Mouse (Mus musculus) brain, adult 10 weeks (tissue): ENCODE data around the gene Gm20795. TPM values are rescaled to one million over a fixed set of nuclear protein-coding genes. Genes with fewer than 3 reads are reported as not detected.

Experiments
- polyA plus RNA-seq: library from polyadenylated mRNA; stranded (reverse); fragments of 350-450 nt; fragmentation: Illumina TruSeq; extraction: RNeasy Lipid Tissue Mini Kit (QIAGEN cat#74804); gene quantifications from one replicate; pipeline ENCODE4 v1.2.3, GENCODE M21; 2015; ENCODE audit warnings: low read depth, low replicate concordance

Gene Gm20795
- polyA plus RNA-seq = not detected

DNA sequence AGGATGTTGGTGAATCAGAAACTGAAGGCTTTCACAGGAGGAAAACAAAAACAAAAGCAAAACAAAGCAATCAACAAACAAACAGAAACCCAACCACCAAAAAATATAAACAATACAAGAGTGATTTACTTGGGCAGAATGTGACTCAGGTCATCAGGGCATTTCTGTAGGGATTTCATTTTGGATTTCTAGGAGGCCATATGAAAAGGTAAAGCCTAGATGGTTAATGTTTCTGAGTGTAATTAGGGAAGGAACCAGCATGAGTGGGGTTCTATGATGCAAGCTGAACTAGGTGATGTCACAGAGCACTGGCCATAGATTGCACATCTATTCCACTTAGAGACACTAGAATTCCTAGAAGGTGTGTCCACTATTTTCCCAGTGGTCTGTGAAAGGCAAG lies at the start of gene Gm20795:
Gm20795 (plus strand) TSS at position 301 of the 400 bp plus-strand sequence.

GRCm38 (mm10) chrY:40775665-40776064 lies 29.0 kb upstream of the Gm20795 start, which contains the start of gene Gm21797:
Gene Gm21797 (minus strand): TSS chrY:40775765.

Other genes with a start within 250 kb of the Gm20795 start
- gene Gm21852, start 152.9 kb upstream of the Gm20795 start, polyA plus RNA-seq = not detected
- gene Gm21797, start 29.1 kb upstream of the Gm20795 start, polyA plus RNA-seq = not detected